Mouse (Mus musculus): ENCODE measurements around the gene Gm815. TPM values are rescaled to one million over a fixed set of nuclear protein-coding genes. Genes with fewer than 3 reads are reported as not detected.

The Gm815 gene
- total and polyA plus RNA-seq, 3 experiments: not detected

- no peak overlapping the region for H3K9ac ChIP-seq (ENCODE audit: low read depth, low read length)
- 35% methylated on average over 12 of the region's 12 CpGs for WGBS
- no peak for TF ChIP-seq CTCF (IDR thresholded peaks at IDR 0.05)
- TF ChIP-seq EP300 (IDR thresholded peaks at IDR 0.05; ENCODE audit: insufficient read depth, low read depth, low read length): no peak
- no peak for TF ChIP-seq POLR2A (IDR thresholded peaks at IDR 0.05; ENCODE audit: insufficient read depth, low read depth, low read length)
- H3K79me2 ChIP-seq (replicated peaks; ENCODE audit: control insufficient read depth, insufficient read depth, low read length): no peaks in the 10 kb centered on the region
- no peaks in the 10 kb centered on the region for H3K27me3 ChIP-seq (ENCODE audit: control insufficient read depth, insufficient read depth, low read length)
- intact Hi-C loops (cut with DNase I): no loop called here
- peak in 1 of 2 experiments; percentile 17 for DNase-seq
- peak overlapping the region; percentile 9; the same call in 1 of the 2 replicates for H3K27ac ChIP-seq
- H3K36me3 ChIP-seq (ENCODE audit: control insufficient read depth, insufficient read depth, low read length): no peaks in the 10 kb centered on the region
- no peak overlapping the region; the same call in 1 of the 2 replicates for H3K4me3 ChIP-seq
- no peaks in the 10 kb centered on the region for H3K4me1 ChIP-seq (ENCODE audit: control insufficient read depth, insufficient read depth, low read length)
Observed at GRCm38 (mm10) chr19:26858427-26859194, 27.1 kb upstream of the Gm815 start.

- intact Hi-C loops (cut with DNase I): no loop called here
- no peaks in the 10 kb centered on the region for H3K36me3 ChIP-seq (ENCODE audit: control insufficient read depth, insufficient read depth, low read length)
- WGBS: 52% methylated on average over 5 of the region's 5 CpGs
- no peak for TF ChIP-seq CTCF (IDR thresholded peaks at IDR 0.05)
- no peak for TF ChIP-seq EP300 (IDR thresholded peaks at IDR 0.05; ENCODE audit: insufficient read depth, low read depth, low read length)
- TF ChIP-seq POLR2A (IDR thresholded peaks at IDR 0.05; ENCODE audit: insufficient read depth, low read depth, low read length): no peak
- DNase-seq: no peak
- H3K9ac ChIP-seq (ENCODE audit: low read depth, low read length): no peak overlapping the region
- no peak overlapping the region; the same call in 1 of the 2 replicates for H3K4me3 ChIP-seq
- no peaks in the 10 kb centered on the region for H3K27me3 ChIP-seq (ENCODE audit: control insufficient read depth, insufficient read depth, low read length)
- no peaks in the 10 kb centered on the region for H3K4me1 ChIP-seq (ENCODE audit: control insufficient read depth, insufficient read depth, low read length)
- H3K27ac ChIP-seq: no peak overlapping the region
- H3K79me2 ChIP-seq (replicated peaks; ENCODE audit: control insufficient read depth, insufficient read depth, low read length): no peaks in the 10 kb centered on the region
Observed at GRCm38 (mm10) chr19:26859195-26859570, 26.5 kb upstream of the Gm815 start.

- DNase-seq: no peak
- 73% methylated on average over 5 of the region's 5 CpGs for WGBS
- Histone ChIP-seq H3K4me1 (ENCODE audit: control insufficient read depth, insufficient read depth, low read length) (no peaks in the 10 kb centered on the region), H3K36me3 (ENCODE audit: control insufficient read depth, insufficient read depth, low read length) (no peaks in the 10 kb centered on the region), H3K79me2 (replicated peaks; ENCODE audit: control insufficient read depth, insufficient read depth, low read length) (no peaks in the 10 kb centered on the region), H3K27me3 (ENCODE audit: control insufficient read depth, insufficient read depth, low read length) (no peaks in the 10 kb centered on the region), H3K27ac (no peak overlapping the region), H3K9ac (ENCODE audit: low read depth, low read length) (no peak overlapping the region), H3K4me3 (no peak overlapping the region)
- TF ChIP-seq EP300 (IDR thresholded peaks at IDR 0.05; ENCODE audit: insufficient read depth, low read depth, low read length) (no peak), POLR2A (IDR thresholded peaks at IDR 0.05; ENCODE audit: insufficient read depth, low read depth, low read length) (no peak), CTCF (IDR thresholded peaks at IDR 0.05) (no peak)
- intact Hi-C loops (cut with DNase I): no loop called here
Observed at GRCm38 (mm10) chr19:26863662-26864061, 22.0 kb upstream of the Gm815 start.

GRCm38 (mm10) chr19:26864975-26865690, 20.5 kb upstream of the Gm815 start:
- Histone ChIP-seq H3K27me3 (ENCODE audit: control insufficient read depth, insufficient read depth, low read length) (no peaks in the 10 kb centered on the region), H3K4me1 (ENCODE audit: control insufficient read depth, insufficient read depth, low read length) (no peaks in the 10 kb centered on the region), H3K79me2 (replicated peaks; ENCODE audit: control insufficient read depth, insufficient read depth, low read length) (no peaks in the 10 kb centered on the region), H3K9ac (ENCODE audit: low read depth, low read length) (no peak overlapping the region), H3K36me3 (ENCODE audit: control insufficient read depth, insufficient read depth, low read length) (no peaks in the 10 kb centered on the region), H3K27ac (no peak overlapping the region), H3K4me3 (no peak overlapping the region)
- TF ChIP-seq CTCF (IDR thresholded peaks at IDR 0.05) (no peak), EP300 (IDR thresholded peaks at IDR 0.05; ENCODE audit: insufficient read depth, low read depth, low read length) (no peak), POLR2A (IDR thresholded peaks at IDR 0.05; ENCODE audit: insufficient read depth, low read depth, low read length) (no peak)
- 89% methylated on average over 15 of the region's 15 CpGs for WGBS
- intact Hi-C loops (cut with DNase I): no loop called here
- DNase-seq: no peak

GRCm38 (mm10) chr19:26865736-26866135, 19.9 kb upstream of the Gm815 start:
- WGBS: 42% methylated on average over 7 of the region's 7 CpGs

GRCm38 (mm10) chr19:26869591-26869990, 16.1 kb upstream of the Gm815 start:
- WGBS: 42% methylated on average over 3 of the region's 3 CpGs
- Histone ChIP-seq H3K27me3 (ENCODE audit: control insufficient read depth, insufficient read depth, low read length) (no peaks in the 10 kb centered on the region), H3K4me3 (no peak overlapping the region), H3K9ac (ENCODE audit: low read depth, low read length) (no peak overlapping the region), H3K79me2 (replicated peaks; ENCODE audit: control insufficient read depth, insufficient read depth, low read length) (no peaks in the 10 kb centered on the region), H3K4me1 (ENCODE audit: control insufficient read depth, insufficient read depth, low read length) (no peaks in the 10 kb centered on the region), H3K36me3 (ENCODE audit: control insufficient read depth, insufficient read depth, low read length) (no peaks in the 10 kb centered on the region), H3K27ac (no peak overlapping the region)
- DNase-seq: no peak
- TF ChIP-seq POLR2A (IDR thresholded peaks at IDR 0.05; ENCODE audit: insufficient read depth, low read depth, low read length) (no peak), CTCF (IDR thresholded peaks at IDR 0.05) (no peak), EP300 (IDR thresholded peaks at IDR 0.05; ENCODE audit: insufficient read depth, low read depth, low read length) (no peak)
- intact Hi-C loops (cut with DNase I): no loop called here

More at GRCm38 (mm10) chr19:26865736-26866135, 19.9 kb upstream of the Gm815 start:
- no peak overlapping the region for H3K4me3 ChIP-seq
- H3K9ac ChIP-seq (ENCODE audit: low read depth, low read length): no peak overlapping the region
- no peak for DNase-seq
- intact Hi-C loops (cut with DNase I): no loop called here
- no peaks in the 10 kb centered on the region for H3K4me1 ChIP-seq (ENCODE audit: control insufficient read depth, insufficient read depth, low read length)
- H3K27me3 ChIP-seq (ENCODE audit: control insufficient read depth, insufficient read depth, low read length): no peaks in the 10 kb centered on the region
- TF ChIP-seq POLR2A (IDR thresholded peaks at IDR 0.05; ENCODE audit: insufficient read depth, low read depth, low read length): no peak
- no peak for TF ChIP-seq EP300 (IDR thresholded peaks at IDR 0.05; ENCODE audit: insufficient read depth, low read depth, low read length)
- TF ChIP-seq CTCF (IDR thresholded peaks at IDR 0.05): no peak
- H3K79me2 ChIP-seq (replicated peaks; ENCODE audit: control insufficient read depth, insufficient read depth, low read length): no peaks in the 10 kb centered on the region
- no peak overlapping the region for H3K27ac ChIP-seq
- no peaks in the 10 kb centered on the region for H3K36me3 ChIP-seq (ENCODE audit: control insufficient read depth, insufficient read depth, low read length)

All from heart, adult 2 months (tissue).